Mouse (Mus musculus): ENCODE results near the gene Cntln. TPM values are rescaled to one million over a fixed set of nuclear protein-coding genes. Genes with fewer than 3 reads are reported as not detected.

The Cntln gene
- polyA plus RNA-seq, 1 experiment from 2014 or later: 5.8 TPM

- Histone ChIP-seq H3K4me1 (ENCODE audit: insufficient read depth, low read depth, low read length) (no peaks in the 10 kb centered on the region), H3K27ac (ENCODE audit: low read length) (no peak overlapping the region), H3K4me3 (ENCODE audit: low read depth, low read length) (no peak overlapping the region), H3K27me3 (replicated peaks; ENCODE audit: insufficient read depth, low read length) (no peaks in the 10 kb centered on the region), H3K4me2 (replicated peaks; ENCODE audit: low read depth, low read length) (no peak overlapping the region), H3K9ac (replicated peaks; ENCODE audit: low read depth) (no peak overlapping the region), H3K9me3 (ENCODE audit: low read length) (no peaks in the 10 kb centered on the region), H3K36me3 (ENCODE audit: insufficient read depth, low read length) (no peaks in the 10 kb centered on the region)
- DNase-seq (ENCODE audit: low spot score): peak; percentile 61
- ATAC-seq: no peak
- 15% methylated on average over 7 of the region's 7 CpGs for WGBS
- TF ChIP-seq CTCF (IDR thresholded peaks at IDR 0.05) (peak; percentile 93), EP300 (IDR thresholded peaks at IDR 0.05) (no peak)
These were observed 212.6 kb downstream of the Cntln start for GRCm38 (mm10) chr4:85096682-85097081.

DNA sequence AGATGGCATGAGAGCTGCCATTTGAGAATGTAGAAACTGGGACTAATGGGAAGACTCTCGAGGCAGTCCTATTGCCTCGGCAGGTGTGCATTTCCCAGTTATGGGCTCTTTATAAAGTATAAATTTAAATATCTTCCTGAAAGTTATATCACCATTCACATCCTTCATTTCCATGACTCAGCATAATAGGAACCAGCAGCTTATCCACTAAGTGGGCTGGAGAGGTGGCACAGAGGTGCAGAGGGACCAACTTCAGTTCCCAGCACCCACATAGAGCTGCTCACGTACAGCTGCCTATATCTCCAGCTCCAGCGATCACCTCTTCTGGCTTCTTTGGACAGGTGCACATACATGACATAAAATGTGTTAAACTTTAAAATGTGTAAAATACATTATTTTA lies 218.1 kb downstream of the Cntln start:
- 90% methylated on average over 4 of the region's 4 CpGs for WGBS
- no peaks in the 10 kb centered on the region for H3K27me3 ChIP-seq (replicated peaks; ENCODE audit: insufficient read depth, low read length)
- no peaks in the 10 kb centered on the region for H3K9me3 ChIP-seq (ENCODE audit: low read length)
- no peaks in the 10 kb centered on the region for H3K4me1 ChIP-seq (ENCODE audit: insufficient read depth, low read depth, low read length)
- no peak overlapping the region for H3K9ac ChIP-seq (replicated peaks; ENCODE audit: low read depth)
- no peak overlapping the region for H3K4me3 ChIP-seq (ENCODE audit: low read depth, low read length)
- TF ChIP-seq EP300 (IDR thresholded peaks at IDR 0.05): no peak
- TF ChIP-seq CTCF (IDR thresholded peaks at IDR 0.05): no peak
- no peak overlapping the region for H3K27ac ChIP-seq (ENCODE audit: low read length)
- H3K36me3 ChIP-seq (ENCODE audit: insufficient read depth, low read length): no peaks in the 10 kb centered on the region
- no peak overlapping the region for H3K4me2 ChIP-seq (replicated peaks; ENCODE audit: low read depth, low read length)
- DNase-seq (ENCODE audit: low spot score) (no peak), ATAC-seq (no peak)

GRCm38 (mm10) chr4:85106416-85106815 lies 222.3 kb downstream of the Cntln start:
- no peak overlapping the region for H3K9ac ChIP-seq (replicated peaks; ENCODE audit: low read depth)
- no peaks in the 10 kb centered on the region for H3K27me3 ChIP-seq (replicated peaks; ENCODE audit: insufficient read depth, low read length)
- no peaks in the 10 kb centered on the region for H3K36me3 ChIP-seq (ENCODE audit: insufficient read depth, low read length)
- H3K27ac ChIP-seq (ENCODE audit: low read length): no peak overlapping the region
- H3K9me3 ChIP-seq (ENCODE audit: low read length): no peaks in the 10 kb centered on the region
- no peak for ATAC-seq
- 41% methylated on average over 1 of the region's 1 CpGs for WGBS
- H3K4me2 ChIP-seq (replicated peaks; ENCODE audit: low read depth, low read length): no peak overlapping the region
- no peak for TF ChIP-seq EP300 (IDR thresholded peaks at IDR 0.05)
- TF ChIP-seq CTCF (IDR thresholded peaks at IDR 0.05): no peak
- no peak overlapping the region for H3K4me3 ChIP-seq (ENCODE audit: low read depth, low read length)
- DNase-seq (ENCODE audit: low spot score): peak; percentile 11
- no peaks in the 10 kb centered on the region for H3K4me1 ChIP-seq (ENCODE audit: insufficient read depth, low read depth, low read length)

DNA sequence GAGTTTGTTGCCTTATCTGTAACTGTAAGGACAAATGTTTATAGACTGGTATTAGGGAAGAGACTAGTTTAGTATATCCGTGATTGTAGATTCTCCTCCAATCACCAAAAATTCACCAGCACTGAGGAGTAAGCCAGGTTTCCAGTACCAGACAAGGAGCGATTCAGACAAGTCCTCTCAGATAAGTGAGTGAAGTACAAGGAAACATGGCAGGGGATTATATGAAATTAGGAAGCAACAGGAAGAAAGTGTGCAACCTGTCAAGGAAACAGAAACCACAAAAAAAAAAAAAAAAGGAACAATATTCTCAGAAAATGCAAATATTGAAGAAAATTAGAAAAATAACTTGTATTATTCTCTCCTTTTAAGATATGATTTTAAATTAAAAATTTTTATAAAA lies 222.9 kb downstream of the Cntln start:
- TF ChIP-seq EP300 (IDR thresholded peaks at IDR 0.05) (no peak), CTCF (IDR thresholded peaks at IDR 0.05) (no peak)
- H3K27me3 ChIP-seq (replicated peaks; ENCODE audit: insufficient read depth, low read length): no peaks in the 10 kb centered on the region
- H3K27ac ChIP-seq (ENCODE audit: low read length): no peak overlapping the region
- 75% methylated on average over 2 of the region's 2 CpGs for WGBS
- no peak overlapping the region for H3K4me2 ChIP-seq (replicated peaks; ENCODE audit: low read depth, low read length)
- no peaks in the 10 kb centered on the region for H3K9me3 ChIP-seq (ENCODE audit: low read length)
- ATAC-seq (no peak), DNase-seq (ENCODE audit: low spot score) (no peak)
- H3K4me3 ChIP-seq (ENCODE audit: low read depth, low read length): no peak overlapping the region
- H3K9ac ChIP-seq (replicated peaks; ENCODE audit: low read depth): no peak overlapping the region
- no peaks in the 10 kb centered on the region for H3K36me3 ChIP-seq (ENCODE audit: insufficient read depth, low read length)
- no peaks in the 10 kb centered on the region for H3K4me1 ChIP-seq (ENCODE audit: insufficient read depth, low read depth, low read length)

DNA sequence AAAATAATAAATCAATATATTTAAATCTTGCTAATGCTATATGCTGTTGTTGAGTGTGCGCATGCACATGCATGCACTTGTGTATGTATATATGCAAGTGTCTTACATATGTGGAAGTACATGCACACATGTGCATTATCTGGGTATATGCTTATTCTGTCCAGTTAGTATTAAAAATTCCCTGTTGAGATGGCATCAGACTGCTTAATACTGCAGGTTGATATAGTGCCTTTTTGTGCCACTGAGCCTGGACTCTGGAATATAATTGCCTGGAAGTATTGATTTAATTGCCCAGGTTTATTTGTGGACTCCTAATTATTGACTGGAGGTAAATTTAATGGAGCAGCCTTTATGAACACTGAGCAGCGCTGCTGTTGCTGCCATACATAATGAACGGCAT lies 236.2 kb downstream of the Cntln start:
- Histone ChIP-seq H3K36me3 (ENCODE audit: insufficient read depth, low read length) (no peaks in the 10 kb centered on the region), H3K4me1 (ENCODE audit: insufficient read depth, low read depth, low read length) (no peaks in the 10 kb centered on the region), H3K27me3 (replicated peaks; ENCODE audit: insufficient read depth, low read length) (no peaks in the 10 kb centered on the region), H3K4me2 (replicated peaks; ENCODE audit: low read depth, low read length) (no peak overlapping the region), H3K9me3 (ENCODE audit: low read length) (no peaks in the 10 kb centered on the region), H3K4me3 (ENCODE audit: low read depth, low read length) (no peak overlapping the region), H3K27ac (ENCODE audit: low read length) (no peak overlapping the region), H3K9ac (replicated peaks; ENCODE audit: low read depth) (no peak overlapping the region)
- DNase-seq (ENCODE audit: low spot score): no peak
- ATAC-seq: no peak
- WGBS: 85% methylated on average over 3 of the region's 3 CpGs
- no peak for TF ChIP-seq CTCF (IDR thresholded peaks at IDR 0.05)
- no peak for TF ChIP-seq EP300 (IDR thresholded peaks at IDR 0.05)

- Histone ChIP-seq H3K9me3 (ENCODE audit: low read length) (no peaks in the 10 kb centered on the region), H3K4me3 (ENCODE audit: low read depth, low read length) (no peak overlapping the region), H3K27me3 (replicated peaks; ENCODE audit: insufficient read depth, low read length) (no peaks in the 10 kb centered on the region), H3K4me2 (replicated peaks; ENCODE audit: low read depth, low read length) (no peak overlapping the region), H3K4me1 (ENCODE audit: insufficient read depth, low read depth, low read length) (no peaks in the 10 kb centered on the region; the same call in 1 of the 2 replicates), H3K36me3 (ENCODE audit: insufficient read depth, low read length) (no peaks in the 10 kb centered on the region), H3K27ac (ENCODE audit: low read length) (no peak overlapping the region), H3K9ac (replicated peaks; ENCODE audit: low read depth) (no peak overlapping the region)
- DNase-seq (ENCODE audit: low spot score) (no peak), ATAC-seq (no peak)
- 56% methylated on average over 5 of the region's 5 CpGs for WGBS
- TF ChIP-seq CTCF (IDR thresholded peaks at IDR 0.05): no peak
- TF ChIP-seq EP300 (IDR thresholded peaks at IDR 0.05): no peak
These were observed 265.6 kb downstream of the Cntln start for GRCm38 (mm10) chr4:85149726-85150125.

GRCm38 (mm10) chr4:85151881-85152280 lies 267.8 kb downstream of the Cntln start:
- Histone ChIP-seq H3K4me3 (ENCODE audit: low read depth, low read length) (no peak overlapping the region), H3K9me3 (ENCODE audit: low read length) (no peaks in the 10 kb centered on the region), H3K9ac (replicated peaks; ENCODE audit: low read depth) (no peak overlapping the region), H3K4me2 (replicated peaks; ENCODE audit: low read depth, low read length) (no peak overlapping the region), H3K4me1 (ENCODE audit: insufficient read depth, low read depth, low read length) (no peaks in the 10 kb centered on the region; the same call in 1 of the 2 replicates), H3K27ac (ENCODE audit: low read length) (no peak overlapping the region), H3K27me3 (replicated peaks; ENCODE audit: insufficient read depth, low read length) (no peaks in the 10 kb centered on the region), H3K36me3 (ENCODE audit: insufficient read depth, low read length) (no peaks in the 10 kb centered on the region)
- TF ChIP-seq EP300 (IDR thresholded peaks at IDR 0.05) (no peak), CTCF (IDR thresholded peaks at IDR 0.05) (no peak)
- ATAC-seq: no peak
- 51% methylated on average over 7 of the region's 7 CpGs for WGBS
- DNase-seq (ENCODE audit: low spot score): peak; percentile 45
